Mouse (Mus musculus) 3T3-L1 (cell line): ENCODE results near the gene Akap5.

Source experiments
- DNase-seq: peaks from one replicate; pipeline ENCODE4 v3.0.0-alpha.2; 2015; ENCODE audit warnings: low read depth, low spot score

Akap5 gene

GRCm38 (mm10) chr12:76368201-76368789 is 43.6 kb downstream of the Akap5 start:
- DNase-seq = peak; percentile 51

- DNase-seq = peak; percentile 61
These were observed 44.1 kb downstream of the Akap5 start for GRCm38 (mm10) chr12:76368790-76369205.

- DNase-seq = peak; percentile 71
These were observed 44.7 kb downstream of the Akap5 start, which contains the start of gene Zbtb25 for GRCm38 (mm10) chr12:76369206-76369977. TSS of gene Zbtb25 (minus strand) at chr12:76369602.

GRCm38 (mm10) chr12:76369978-76370830 is 45.5 kb downstream of the Akap5 start, which contains the start of gene Zbtb1:
TSS of gene Zbtb1 (plus strand) at chr12:76370266.
- DNase-seq = peak; percentile 71

GRCm38 (mm10) chr12:76370831-76371571 is 46.3 kb downstream of the Akap5 start:
- peak; percentile 77 for DNase-seq

GRCm38 (mm10) chr12:76372046-76372445 is 47.4 kb downstream of the Akap5 start:
- DNase-seq = peak; percentile 35

- DNase-seq = peak; percentile 59
These were observed 48.5 kb downstream of the Akap5 start for GRCm38 (mm10) chr12:76372881-76373818.

- DNase-seq = no peak
These were observed 49.3 kb downstream of the Akap5 start for GRCm38 (mm10) chr12:76373991-76374390.

- no peak for DNase-seq
These were observed 50.2 kb downstream of the Akap5 start for GRCm38 (mm10) chr12:76374911-76375310.

- DNase-seq = no peak
These were observed 50.8 kb downstream of the Akap5 start for GRCm38 (mm10) chr12:76375506-76375905.

- DNase-seq = peak; percentile 55
These were observed 52.0 kb downstream of the Akap5 start for GRCm38 (mm10) chr12:76376649-76377048.

GRCm38 (mm10) chr12:76377059-76377458 is 52.4 kb downstream of the Akap5 start:
- DNase-seq = no peak

- no peak for DNase-seq
These were observed 53.0 kb downstream of the Akap5 start for GRCm38 (mm10) chr12:76377726-76378125.

GRCm38 (mm10) chr12:76378556-76378955 is 53.9 kb downstream of the Akap5 start:
- DNase-seq = no peak

- DNase-seq = no peak
These were observed 55.5 kb downstream of the Akap5 start for GRCm38 (mm10) chr12:76380151-76380550.
